Mouse (Mus musculus): ENCODE results near the gene Maml2.

Maml2 gene

DNA sequence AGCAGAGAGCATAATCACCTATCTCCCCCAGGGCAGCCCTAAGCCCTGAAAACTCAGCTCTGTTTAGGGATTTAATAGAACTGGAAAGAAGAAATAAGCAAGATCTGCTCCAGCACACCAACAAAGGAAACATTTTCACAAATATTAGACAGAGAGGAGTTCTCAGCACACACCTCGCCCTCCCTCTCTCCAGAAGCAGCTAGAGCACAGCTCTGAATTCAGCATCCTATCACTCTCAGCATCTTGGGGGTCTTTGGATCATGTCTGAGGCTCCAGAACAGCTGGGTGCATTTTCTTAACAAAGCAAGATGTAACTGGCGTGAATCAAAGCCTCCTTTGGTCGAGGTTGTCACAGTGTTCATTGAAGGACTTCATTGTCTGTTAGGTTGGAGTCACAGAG, 12.5 kb downstream of the Maml2 start:
- no peak for DNase-seq (ENCODE audit: low spot score in 2 of 2)

DNA sequence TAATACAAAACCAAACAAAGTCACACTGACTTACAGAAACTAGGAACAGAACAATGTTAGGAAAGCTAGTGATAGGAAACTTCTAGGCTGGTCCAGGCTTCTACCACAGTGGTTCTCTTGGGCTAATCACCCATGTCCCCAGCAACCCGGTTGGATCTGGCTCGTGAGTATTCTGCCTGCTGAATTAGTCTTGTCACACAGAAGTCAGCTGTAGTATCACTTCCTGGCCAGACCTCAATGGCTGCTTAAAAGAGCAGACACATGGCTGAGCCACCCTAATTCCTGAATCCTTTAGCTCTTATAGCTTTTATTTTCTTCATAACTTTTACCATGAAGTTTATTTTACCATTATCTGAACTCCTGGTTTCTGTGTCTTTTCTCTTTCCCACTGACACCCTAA, 13.3 kb downstream of the Maml2 start:
- no peak for DNase-seq (ENCODE audit: low spot score in 2 of 2)

DNA sequence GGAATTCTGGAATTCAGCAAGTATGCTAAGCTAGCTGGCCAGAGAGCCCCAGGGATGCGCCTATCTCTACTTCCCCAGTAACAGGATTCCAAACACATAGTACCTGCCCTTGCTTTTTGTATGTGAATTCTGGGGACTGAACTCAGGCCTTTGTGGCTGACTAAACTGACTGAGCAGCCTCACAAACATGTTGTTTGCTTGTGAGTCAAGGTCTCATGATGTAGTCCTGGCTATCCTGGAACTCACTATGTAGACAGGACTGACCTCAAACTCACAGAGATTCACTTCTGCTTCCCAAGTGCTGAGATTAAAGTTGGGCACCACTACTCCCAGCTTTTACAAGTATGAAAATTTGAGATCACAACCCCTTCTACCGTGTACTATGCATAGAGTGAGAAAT, 16.2 kb downstream of the Maml2 start:
- no peak for DNase-seq (ENCODE audit: low spot score in 2 of 2)

DNA sequence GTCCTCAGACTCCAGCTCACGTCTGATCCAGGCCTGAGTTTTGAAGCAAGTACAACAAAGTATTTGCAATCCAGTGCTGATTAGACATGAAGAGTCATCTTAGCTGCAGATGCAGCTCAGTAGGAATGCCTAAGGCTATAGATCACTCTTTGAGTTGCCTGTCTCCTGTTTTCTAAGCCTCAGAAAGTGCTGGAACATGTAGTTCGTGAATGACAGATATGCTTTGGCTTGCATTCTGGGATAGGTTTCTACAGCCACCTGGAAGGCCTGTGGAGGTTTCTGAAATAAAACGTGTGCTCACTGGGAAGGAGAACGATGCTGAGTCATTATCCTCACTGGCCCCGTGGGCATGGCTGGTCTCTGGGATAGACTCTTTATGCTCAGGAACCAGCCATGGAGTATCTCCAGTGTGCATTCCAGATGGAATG, 16.8 kb downstream of the Maml2 start:
- DNase-seq (ENCODE audit: low spot score in 2 of 2) = no peak

DNA sequence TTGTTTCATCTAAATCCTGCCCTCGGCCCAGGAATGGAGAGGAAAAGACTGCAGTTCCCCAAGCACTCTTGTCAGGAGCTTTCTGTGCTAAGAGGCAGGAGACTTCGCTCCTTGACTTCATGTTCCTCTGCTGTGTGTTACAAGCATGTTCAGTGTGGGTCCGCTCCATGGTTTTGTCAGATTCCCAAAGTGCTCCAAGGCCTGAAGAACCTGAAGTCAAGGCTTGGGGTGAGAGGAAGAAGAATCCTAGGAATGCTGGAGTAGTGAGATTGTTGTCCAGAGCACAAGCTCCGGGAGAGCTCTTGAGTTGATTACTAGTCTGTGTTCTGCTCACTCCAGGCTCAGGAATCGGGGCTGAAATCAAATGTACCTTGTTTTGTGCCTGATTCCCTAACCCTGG, 17.6 kb downstream of the Maml2 start:
- DNase-seq (ENCODE audit: low spot score in 2 of 2) = no peak

DNA sequence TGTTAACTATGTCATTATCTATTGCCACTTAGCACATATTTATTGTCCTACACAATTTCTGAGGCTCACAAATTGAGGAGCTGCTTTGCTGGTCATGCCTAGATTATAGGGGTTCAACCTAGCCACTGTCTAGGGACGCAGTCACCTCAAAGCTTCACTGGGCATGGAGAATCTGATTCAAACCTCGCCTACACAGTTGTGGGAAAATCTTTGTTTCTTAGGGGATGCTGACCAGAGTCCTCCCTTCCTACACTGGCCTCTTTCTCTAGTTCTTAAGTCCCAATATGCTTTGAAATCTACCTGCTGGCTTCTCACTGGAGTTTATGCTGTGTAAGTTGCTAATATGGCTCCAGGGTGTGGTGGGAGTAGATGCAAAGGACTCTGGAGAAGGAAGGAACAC, 21.8 kb downstream of the Maml2 start:
- DNase-seq (ENCODE audit: low spot score in 2 of 2) = no peak

DNA sequence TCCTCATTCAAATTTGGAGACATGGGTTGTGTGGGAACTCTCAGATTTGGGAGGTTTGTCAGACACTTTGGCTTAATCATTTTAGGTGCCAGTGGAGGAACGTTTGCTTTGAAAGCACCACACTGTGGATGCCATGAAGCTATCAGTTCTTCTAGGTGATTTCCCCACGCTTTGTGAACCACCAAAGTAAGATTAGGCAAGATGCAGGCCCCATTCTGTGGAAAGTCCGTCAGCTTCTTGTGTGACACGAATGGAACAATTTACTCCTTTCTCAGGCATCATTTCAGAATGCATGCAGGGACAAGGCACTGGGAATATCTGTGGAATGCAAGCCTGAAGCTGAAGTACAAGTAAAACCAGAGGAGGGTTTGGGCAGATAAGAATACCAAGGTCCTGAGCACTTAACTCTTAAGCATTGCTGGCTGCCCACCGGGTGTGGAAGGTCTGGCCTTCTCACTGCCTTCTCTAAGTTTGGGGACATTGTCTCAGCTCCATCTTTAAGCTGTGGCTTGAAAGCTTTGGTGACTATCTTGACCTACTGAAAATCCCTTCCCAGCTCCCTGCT, 23.1 kb downstream of the Maml2 start:
- DNase-seq (ENCODE audit: low spot score in 2 of 2) = no peak

DNA sequence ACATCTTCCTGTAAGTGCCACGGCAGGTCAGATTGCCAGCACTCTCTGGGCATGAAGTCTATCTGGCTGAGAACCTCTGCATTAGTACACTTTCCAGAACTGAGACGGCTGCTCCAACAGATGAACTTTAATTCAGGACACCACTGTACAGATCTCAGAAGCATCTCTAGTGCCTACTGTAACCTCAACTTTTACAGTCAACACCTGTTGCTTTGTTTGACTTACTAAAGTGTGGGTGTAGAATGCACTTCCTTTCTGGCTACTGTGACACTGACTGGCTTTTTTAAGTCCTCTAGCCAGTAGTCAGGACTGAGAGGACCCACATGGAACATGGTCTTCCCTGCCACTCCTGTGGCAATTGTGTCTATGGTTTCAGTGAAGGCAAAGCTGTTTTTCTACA, 25.3 kb downstream of the Maml2 start:
- DNase-seq (ENCODE audit: low spot score in 2 of 2) = no peak

DNA sequence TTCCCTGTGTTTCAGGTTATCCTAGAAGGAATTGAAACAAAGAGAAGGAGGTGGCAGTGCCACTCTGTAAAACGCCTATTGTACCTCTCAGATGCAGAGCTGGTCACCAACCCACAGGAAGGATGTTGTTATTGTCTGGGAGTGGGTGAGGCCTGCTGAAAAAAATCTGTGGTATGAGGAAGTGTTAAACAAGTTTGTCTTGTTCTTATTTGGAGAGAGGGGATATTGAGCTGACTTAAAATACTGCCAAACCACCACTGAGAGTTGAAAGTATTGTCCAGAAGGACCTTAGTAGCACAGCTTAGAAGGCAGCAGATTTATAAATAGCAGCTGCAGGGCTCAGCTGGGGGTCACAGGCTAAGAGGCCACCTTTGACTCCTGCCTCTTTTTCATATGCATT, 25.9 kb downstream of the Maml2 start:
- no peak for DNase-seq (ENCODE audit: low spot score in 2 of 2)

DNA sequence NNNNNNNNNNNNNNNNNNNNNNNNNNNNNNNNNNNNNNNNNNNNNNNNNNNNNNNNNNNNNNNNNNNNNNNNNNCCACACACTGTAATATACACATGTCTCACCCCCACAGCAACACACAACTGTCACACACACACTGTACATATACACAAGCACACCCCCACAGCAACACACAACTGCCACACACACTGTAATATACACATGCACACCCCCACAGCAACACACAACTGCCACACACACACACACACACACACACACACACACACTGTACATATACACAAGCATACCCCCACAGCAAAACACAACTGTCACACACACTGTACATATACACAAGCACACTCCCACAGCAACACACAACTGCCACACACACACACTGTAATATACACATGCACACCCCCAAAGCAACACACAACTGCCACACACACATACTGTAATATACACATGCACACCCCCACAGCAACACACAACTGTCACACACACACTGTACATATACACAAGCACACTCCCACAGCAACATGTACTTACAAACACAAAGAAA, 116.5 kb downstream of the Maml2 start:
- DNase-seq (ENCODE audit: low spot score in 2 of 2) = no peak

DNA sequence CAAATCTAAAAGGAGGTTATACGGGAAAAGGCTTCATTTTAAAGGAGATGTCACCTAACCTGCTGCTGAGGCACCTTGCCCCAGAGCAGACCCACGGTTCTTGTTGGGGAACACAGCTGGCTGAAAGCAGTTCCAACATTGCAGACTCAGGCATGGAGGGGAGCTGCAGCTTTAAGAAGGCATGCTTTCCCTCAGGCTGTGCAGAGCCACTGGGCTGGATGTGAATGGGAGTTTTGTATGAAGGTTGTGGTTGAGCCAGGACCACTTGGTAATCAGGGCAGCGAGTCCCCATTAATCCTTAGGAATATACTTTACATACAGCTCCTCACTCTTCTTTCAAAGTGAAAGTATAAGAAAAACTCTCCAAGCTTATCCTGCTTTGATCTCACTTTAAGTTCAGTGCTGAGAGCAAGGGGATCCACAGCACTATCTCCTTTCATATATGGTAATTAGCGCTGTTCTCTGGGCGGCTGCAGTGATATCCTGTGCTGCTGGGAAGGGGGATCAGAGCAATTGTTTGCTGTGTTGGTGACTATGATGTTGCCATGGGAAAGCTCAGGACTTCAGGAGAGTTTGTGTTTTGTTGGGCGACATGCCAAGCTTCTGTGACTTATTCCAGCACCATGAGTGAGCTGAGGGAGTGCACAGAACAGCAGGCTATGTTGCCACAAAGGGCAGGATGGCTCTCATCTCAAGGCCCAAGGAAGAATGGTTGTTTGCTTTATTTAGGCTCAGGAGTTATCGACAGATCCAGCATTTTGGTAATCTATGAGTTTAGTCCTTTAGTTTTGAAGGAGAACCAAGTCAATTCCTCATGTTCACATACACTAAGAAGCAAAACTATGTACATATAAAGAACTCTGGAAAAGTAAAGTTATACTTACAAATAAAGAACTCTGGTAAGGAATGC, 127.5 kb downstream of the Maml2 start:
- DNase-seq (ENCODE audit: low spot score in 2 of 2) = peak; percentile 45 to 66

DNA sequence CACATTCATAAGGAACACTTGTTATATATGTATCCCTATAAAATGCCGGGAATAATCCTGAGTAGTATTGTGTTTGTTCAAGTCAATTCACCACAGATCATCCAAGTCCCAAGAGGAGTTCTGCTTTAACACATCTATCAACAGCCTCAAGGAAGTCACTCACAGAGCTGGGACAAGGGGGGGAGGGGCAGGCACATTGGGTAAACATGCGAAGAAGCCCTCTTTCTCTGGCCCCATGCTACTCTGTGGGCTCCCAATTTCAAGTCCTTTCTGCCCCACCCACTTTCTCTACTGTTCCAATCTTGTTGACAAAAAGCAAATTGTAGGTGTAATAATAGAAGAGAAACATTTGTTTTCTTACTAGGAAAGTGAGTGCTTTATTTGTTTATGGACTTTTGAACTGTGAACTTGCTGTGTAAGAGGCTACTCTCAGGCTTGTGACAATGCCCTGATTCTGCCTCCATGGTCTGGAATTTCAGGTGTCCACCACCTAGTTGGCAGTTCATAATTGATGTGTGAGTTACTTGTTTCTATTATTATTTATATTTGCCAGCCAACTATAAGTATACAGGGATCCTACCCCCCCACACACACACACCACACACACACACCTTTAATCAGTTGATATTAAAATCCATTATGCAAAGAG, 131.8 kb downstream of the Maml2 start:
- no peak for DNase-seq (ENCODE audit: low spot score in 2 of 2)

DNA sequence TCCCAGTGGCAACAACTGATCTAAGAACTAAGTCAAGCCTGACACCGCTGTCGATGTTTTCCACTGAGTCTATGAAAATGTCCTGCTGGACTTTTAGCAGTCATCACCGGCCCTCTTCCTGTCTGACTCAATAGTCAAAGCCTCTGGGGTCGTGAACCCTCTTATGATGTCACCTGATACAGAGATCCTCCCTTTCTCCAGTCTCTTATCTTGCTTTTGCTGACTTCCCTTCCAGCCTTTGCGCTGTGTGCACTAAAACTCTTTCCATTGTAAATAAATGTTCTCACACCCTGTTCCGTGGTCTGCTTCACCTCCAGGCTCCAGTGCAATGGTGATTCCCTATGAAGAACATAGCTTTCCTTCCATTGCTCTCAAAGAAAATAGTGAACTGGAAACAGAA, 132.5 kb downstream of the Maml2 start:
- no peak for DNase-seq (ENCODE audit: low spot score in 2 of 2)

DNA sequence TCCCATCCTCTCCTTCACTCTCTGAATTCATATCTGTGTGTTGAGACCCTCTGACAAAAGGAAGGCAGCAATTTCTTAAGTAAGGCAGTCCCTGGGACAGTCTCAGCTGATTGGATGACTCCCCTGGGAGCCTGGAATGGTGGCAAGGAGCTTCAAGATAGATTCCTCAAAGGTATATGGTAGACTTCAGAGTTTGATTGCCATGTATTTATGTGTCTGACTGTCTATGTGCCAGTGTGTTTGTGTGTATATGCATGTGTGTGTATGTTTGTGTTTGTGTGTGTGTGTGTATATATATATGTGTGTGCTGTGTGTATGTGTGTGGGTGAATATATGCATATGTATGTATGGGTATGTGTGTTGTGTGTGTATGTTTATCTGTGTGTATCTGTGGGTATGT, 133.0 kb downstream of the Maml2 start:
- DNase-seq (ENCODE audit: low spot score in 2 of 2) = no peak

DNA sequence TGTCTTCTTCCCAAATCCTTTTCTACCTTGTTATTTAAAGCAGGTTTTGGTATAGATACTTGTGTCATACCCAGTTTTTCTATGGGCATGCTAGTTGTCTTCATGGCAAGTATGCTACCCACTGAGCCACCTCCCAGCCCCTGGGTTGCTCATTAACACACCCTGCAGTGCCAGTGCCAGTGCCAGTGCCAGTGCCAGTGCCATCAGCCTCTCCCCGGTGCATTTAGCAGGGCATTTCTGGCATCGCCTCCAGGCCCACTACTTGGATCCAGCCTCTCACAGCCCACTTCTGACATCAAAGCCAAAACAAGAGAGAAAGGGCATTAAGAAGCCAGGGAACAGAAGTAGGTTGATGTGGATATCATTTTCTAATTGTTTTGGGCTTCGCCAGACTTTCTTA, 133.9 kb downstream of the Maml2 start:
- DNase-seq (ENCODE audit: low spot score in 2 of 2) = no peak

DNA sequence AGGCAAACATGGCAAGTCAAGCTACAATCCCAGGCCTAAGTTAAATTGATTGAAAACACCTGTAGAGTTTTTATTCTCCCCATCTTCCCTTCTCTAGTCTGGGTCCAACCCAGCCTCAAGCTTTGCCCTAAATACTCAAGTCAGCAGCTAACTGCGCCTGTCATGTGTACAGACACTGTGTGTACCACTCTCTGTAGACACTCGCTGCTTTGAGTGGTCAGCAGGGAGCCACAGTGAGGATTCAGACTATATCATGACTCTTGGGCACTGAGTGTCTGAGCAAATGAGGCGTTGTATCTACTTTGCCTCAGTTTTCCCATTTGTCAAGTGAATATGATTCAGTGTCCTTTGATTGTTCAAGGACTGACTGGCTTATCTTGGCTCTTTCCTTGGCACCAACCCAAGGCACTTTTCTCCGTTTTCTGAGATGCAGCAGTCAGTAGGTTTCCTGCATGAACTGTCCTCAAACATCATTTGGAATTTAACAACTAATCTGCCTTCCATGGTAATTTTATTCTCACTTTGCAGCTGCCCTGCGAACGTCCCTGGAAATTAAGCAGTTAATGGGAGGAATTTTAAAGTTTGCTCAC, 135.8 kb downstream of the Maml2 start:
- no peak for DNase-seq (ENCODE audit: low spot score in 2 of 2)

DNA sequence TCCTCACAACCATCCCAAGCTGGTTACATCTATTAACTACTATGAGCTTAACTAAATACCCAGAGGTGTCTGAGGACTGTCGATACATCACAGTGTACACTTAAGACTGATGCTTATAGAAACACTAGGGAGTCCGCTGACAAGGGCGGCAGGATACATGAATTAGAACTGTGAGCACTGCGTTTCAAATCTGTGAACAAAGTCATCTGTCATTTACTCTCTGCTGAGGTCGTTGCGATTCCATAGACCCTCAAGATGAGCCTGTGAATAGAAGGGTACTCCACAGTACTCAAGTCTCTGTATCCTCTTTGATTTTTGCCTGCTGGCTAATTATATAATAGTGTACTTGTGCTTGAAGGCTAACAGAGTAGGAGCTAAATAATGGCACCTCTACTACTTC, 143.2 kb downstream of the Maml2 start:
- DNase-seq (ENCODE audit: low spot score in 2 of 2) = no peak

DNA sequence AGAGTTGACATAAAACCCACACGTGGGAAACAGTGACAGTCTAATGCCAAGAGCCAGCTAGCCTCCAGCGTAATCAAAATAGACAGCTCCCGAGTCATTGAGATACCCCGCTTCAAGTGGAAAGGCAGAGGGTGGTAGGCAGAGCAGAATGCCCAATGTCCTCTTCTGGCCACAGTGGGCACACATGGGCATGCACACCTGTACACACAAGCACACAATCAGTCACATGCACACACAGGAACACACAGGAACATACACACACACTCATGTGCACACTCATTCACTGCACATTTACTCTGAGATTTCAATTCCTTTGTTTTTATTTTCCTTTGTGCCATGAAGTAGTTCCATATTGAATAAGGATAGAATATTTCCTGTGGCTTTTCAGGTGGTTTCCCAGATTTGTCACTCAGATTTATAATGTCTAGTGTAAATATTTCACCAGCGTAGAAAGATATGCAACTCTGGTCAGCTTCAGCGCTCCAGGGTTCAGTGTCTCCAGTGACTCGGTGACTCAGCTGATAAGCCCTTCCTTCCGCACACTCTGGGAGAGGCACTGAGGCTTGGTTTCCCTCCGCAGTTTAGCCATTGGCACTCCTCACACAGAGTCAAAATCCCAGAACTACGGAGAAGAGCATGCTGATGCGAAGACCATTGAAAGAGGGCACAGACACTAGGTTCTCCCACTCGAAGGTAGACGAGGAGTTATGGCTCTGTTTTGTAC, 144.4 kb downstream of the Maml2 start:
- no peak for DNase-seq (ENCODE audit: low spot score in 2 of 2)

DNA sequence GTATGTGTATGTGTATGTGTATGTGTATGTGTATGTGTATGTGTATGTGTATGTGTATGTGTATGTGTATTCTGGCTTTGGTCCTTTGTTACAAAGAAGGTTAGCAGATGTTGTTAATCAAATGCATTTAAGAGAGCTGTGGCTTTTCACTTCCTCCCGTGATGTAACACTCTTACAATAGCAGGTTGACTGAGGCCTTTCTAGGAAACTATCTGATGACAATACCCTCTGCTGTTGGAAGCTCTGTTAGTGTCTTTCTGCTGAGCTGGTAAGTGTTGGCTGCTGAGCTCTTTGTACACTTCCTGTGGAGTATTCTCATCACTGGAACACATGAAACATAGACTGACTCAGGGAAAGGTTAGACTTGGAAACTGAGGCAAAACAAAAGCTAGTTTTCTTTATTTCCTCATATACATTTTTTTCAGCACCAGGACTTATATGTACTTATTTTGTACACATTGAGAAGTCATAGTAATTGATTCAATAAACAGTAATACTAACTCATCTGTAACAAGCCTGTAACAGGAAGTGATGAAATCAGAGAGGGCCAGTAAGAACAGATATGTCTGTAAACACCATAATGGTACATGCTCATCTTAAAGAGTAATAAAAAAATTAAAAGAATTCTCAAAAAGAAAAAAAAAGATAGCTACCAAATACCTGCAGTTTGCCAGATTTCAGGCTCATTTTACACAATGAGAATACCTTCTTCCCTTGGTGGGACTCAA, 145.9 kb downstream of the Maml2 start:
- DNase-seq (ENCODE audit: low spot score in 2 of 2) = no peak

DNA sequence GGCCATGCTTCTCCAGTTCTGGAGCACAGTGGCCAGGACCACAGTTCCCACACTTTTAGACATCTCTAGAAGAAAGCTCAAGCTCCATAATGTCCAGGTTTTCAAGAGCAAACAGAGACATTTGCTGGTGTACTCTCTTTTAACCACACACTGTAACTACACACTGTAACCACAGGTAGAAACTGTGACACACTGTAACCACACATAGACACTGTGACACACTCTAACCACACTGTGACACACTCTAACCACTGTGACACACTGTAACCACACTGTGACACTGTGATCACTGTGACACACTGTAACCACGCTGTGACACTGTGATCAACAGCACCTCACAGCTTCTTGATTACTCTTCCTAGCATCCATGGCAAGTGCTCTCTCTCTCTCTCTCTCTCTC, 148.5 kb downstream of the Maml2 start:
- DNase-seq (ENCODE audit: low spot score in 2 of 2) = no peak

DNA sequence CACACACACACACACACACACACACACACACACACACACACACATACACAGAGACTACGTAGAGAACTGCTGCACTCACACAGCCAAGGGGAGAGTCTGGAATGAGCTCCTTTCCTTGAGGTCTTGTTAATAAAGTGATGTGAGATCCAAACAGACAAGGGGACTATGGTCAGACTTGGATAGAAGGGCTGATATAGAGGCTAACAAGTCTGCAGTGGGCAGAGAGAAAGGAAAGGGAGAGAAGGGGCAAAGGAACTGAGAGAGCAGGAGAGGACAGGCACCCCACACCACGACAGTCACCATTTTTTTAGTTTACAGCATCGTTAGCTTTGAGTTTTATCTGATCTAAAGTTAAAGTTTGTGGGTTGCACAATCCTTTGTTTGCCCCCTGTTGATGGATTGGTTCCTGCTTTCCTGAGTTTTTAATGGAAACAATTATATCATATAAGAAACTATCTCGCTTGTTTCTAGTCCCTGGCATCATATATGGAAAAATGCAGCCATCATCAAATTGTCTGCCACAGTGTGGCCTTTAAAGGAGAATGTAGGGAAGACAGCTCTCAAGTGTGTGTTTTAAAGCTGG, 149.0 kb downstream of the Maml2 start, which contains the start of gene Gm17571:
Gene Gm17571 (minus strand): TSS at position 51 of the 583 bp plus-strand sequence.
- DNase-seq (ENCODE audit: low spot score in 2 of 2) = no peak
